Mouse (Mus musculus) liver, postnatal 0 days (tissue): ENCODE measurements around the gene Phf12. TPM values are rescaled to one million over a fixed set of nuclear protein-coding genes. Genes with fewer than 3 reads are reported as not detected.
A peak's percentile ranks its signal among the peaks of the same experiment; 100 is the strongest.

Source experiments
- ATAC-seq: fragments of 200-750 bp; cut with Nextera tagmentation; 2 replicates; pipeline ENCODE4 v1.8.0; 2017; ENCODE audit warnings: mild to moderate bottlenecking, moderate library complexity
- DNase-seq: peaks from one replicate; pipeline ENCODE4 v3.0.0-alpha.2; 2016
- H3K27ac ChIP-seq: fragments of 300-500 bp; sonication (generic); 2 replicates; pipeline ENCODE4 v1.5.1; 2014; ENCODE audit warnings: antibody characterized with exemption, moderate library complexity, mild to moderate bottlenecking, low read depth
- H3K27me3 ChIP-seq: fragments of 300-500 bp; sonication (generic); 2 replicates; pipeline ENCODE4 v1.6.1; 2014; ENCODE audit warnings: low read length, control low read depth, mixed read lengths; ENCODE audit not compliant: insufficient read depth
- H3K36me3 ChIP-seq: fragments of 300-500 bp; sonication (generic); replicated peaks from 2 replicates; pipeline ENCODE4 v1.6.1; 2014; ENCODE audit warnings: mild to moderate bottlenecking, control low read depth, low read length, moderate library complexity, mixed read lengths; ENCODE audit not compliant: insufficient read depth
- H3K4me1 ChIP-seq: fragments of 300-500 bp; sonication (generic); 2 replicates; pipeline ENCODE4 v1.6.1; 2014; ENCODE audit warnings: antibody characterized with exemption, mild to moderate bottlenecking, control low read depth; ENCODE audit not compliant: insufficient read depth
- H3K4me2 ChIP-seq: fragments of 300-500 bp; sonication (generic); 2 replicates; pipeline ENCODE4 v1.6.1; 2014; ENCODE audit warnings: low read depth, mild to moderate bottlenecking, low read length, moderate library complexity, mixed read lengths
- H3K4me3 ChIP-seq: fragments of 300-500 bp; sonication (generic); 2 replicates; pipeline ENCODE4 v1.5.1; 2014; ENCODE audit warnings: low read depth, low read length
- H3K9ac ChIP-seq: fragments of 300-500 bp; sonication (generic); replicated peaks from 2 replicates; pipeline ENCODE4 v1.6.1; 2014; ENCODE audit warnings: mild to moderate bottlenecking, moderate library complexity
- H3K9me3 ChIP-seq: fragments of 300-500 bp; sonication (generic); 2 replicates; pipeline ENCODE4 v1.6.1; 2016; ENCODE audit warnings: mild to moderate bottlenecking, control low read depth, low read length, mixed read lengths
- CTCF ChIP-seq: sonication (generic); IDR thresholded peaks from 2 replicates; pipeline ENCODE4 v1.5.1; 2016; ENCODE audit warnings: antibody characterized with exemption, low read depth
- EP300 ChIP-seq: IDR thresholded peaks from 2 replicates; pipeline ENCODE4 v1.6.1; 2016; ENCODE audit warnings: antibody characterized with exemption, low read depth, mild to moderate bottlenecking
- whole genome bisulfite sequencing: fragments of 180-500 bp; shearing (Covaris S2); extraction: QIAGEN DNeasy Blood & Tissue Kit; methylation state at CpG from one replicate; pipeline ENCODE4 v1.1.7; 2014; ENCODE audit not compliant: insufficient replicate concordance; 5-methylcytosine and 5-hydroxymethylcytosine counted together
- polyA plus RNA-seq: library from polyadenylated mRNA; unstranded; fragments of >200 nt; fragmentation: Nextera tagmentation; extraction: Ambion mirVana; gene quantifications from 2 replicates; pipeline ENCODE4 v1.2.1, GENCODE M21; 2015

Phf12 gene
- 5.0 and 5.1 TPM in 2 replicates for polyA plus RNA-seq

DNA sequence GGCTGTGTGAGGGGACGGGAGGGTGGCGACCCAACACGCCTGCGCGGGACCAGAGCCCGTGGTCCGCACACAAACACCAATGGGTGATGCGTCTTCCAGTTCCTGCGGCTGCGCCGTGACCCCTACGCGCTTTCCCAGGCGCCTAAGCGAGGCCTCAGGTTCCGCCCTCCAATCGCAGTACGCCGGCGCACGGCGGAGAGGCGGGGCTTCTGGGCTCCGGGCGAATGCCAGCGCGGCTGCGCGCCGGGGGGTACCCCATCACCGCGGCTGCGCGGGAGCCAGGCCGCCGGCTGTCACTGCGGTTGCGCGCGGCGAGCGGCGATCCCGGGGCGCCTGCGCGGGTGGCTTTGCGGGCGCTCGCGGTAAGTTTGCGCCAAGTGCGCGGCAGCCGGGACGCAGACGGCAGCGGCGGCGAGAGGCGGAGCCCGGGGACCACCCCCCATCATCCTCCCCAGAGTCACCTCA lies at the start of gene Phf12:
Gene Phf12 (plus strand): TSS at position 314 of the 465 bp plus-strand sequence.
- H3K36me3 ChIP-seq = peaks cover 10% of the 10 kb centered on the region; the same call in 1 of the 2 replicates
- H3K27me3 ChIP-seq = 0 out of 2 replicates have a peak, but pooled peaks cover 3% of the 10 kb centered on the region
- no peak for TF ChIP-seq EP300
- TF ChIP-seq CTCF = no peak
- WGBS = 0% methylated on average over 42 of the region's 62 CpGs
- peaks cover 12% of the 10 kb centered on the region; the same call in 1 of the 2 replicates for H3K4me1 ChIP-seq
- H3K9me3 ChIP-seq = no peaks in the 10 kb centered on the region
- peak within 1 kb of the TSS; percentile 97 for H3K27ac ChIP-seq
- H3K4me3 ChIP-seq = peak within 1 kb of the TSS; percentile 93
- peak within 1 kb of the TSS; percentile 96 for H3K9ac ChIP-seq
- DNase-seq = peak; percentile 99
- H3K4me2 ChIP-seq = peak within 1 kb of the TSS; percentile 88
- peak; percentile 87 for ATAC-seq

DNA sequence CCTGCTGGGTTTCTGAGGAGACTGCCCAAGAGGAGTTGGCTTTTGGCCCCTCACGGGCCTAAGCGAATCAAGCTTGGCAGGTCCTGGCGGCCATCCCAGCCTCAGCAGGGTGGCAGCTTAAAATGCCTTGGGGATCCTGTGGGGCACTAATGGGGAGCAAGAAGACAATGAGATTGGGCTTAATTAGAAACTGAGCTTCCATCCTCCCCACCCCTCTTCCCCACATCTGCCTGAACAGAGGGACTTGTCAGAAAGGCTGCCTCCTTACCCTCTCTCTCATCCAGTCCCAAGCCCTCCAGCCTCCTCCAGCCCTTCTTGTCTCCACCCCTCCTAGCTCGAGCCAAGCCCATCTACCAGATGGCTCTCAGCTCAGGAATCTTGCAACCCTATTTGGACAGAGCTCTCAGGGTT lies 48.4 kb upstream of the Phf12 start:
- H3K4me3 ChIP-seq = no peak overlapping the region
- no peaks in the 10 kb centered on the region for H3K36me3 ChIP-seq
- DNase-seq (no peak), ATAC-seq (no peak)
- H3K27me3 ChIP-seq = peaks cover 75% of the 10 kb centered on the region
- no peak for TF ChIP-seq CTCF
- no peak for TF ChIP-seq EP300
- H3K9me3 ChIP-seq = no peaks in the 10 kb centered on the region
- H3K9ac ChIP-seq = no peak overlapping the region
- H3K4me1 ChIP-seq = peaks cover 10% of the 10 kb centered on the region
- no peak overlapping the region for H3K4me2 ChIP-seq
- no peak overlapping the region for H3K27ac ChIP-seq
- 0% methylated on average over 4 of the region's 4 CpGs for WGBS

DNA sequence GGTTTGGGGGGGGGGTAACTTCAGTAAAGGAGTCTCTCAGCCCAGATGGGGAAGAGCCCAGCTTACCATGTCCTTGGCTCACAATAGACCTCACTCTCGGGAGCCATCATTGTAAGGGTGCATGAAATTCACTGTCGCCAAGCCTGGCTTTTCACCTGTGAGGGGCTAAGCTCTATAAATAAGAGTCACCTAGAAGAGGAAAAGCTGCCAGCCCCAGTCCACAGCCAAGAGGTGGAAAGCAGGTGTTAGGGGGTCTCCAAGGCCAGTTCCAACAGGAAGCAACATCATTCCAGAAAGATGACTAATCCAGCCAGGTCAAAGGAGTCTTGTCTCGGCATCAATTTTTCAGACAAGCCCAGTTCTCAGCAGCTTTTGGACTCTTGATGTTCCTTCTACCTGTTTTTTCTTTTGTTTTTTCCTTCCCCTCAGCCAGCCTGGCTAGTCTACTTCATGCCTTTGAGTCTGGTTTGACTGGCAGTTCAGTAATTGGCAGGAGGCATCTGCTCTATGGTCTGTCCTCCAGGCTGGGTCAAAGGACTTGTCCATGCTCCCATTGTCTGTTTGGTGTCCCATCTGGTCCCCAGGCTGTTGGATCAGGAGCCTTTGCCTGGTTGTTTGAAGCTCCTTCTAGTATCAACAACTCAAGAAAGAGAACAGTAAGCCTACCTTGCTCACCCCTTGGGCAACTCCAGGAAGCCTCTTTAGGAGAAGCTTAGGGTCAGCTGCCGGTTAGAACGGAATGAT lies 47.8 kb upstream of the Phf12 start:
- ATAC-seq (no peak), DNase-seq (no peak)
- TF ChIP-seq CTCF (no peak), EP300 (no peak)
- H3K27me3 ChIP-seq = peaks cover 69% of the 10 kb centered on the region
- no peaks in the 10 kb centered on the region for H3K36me3 ChIP-seq
- 51% methylated on average over 5 of the region's 5 CpGs for WGBS
- H3K4me2 ChIP-seq = no peak overlapping the region
- H3K4me1 ChIP-seq = peaks cover 10% of the 10 kb centered on the region
- H3K27ac ChIP-seq = no peak overlapping the region
- no peak overlapping the region for H3K9ac ChIP-seq
- no peak overlapping the region for H3K4me3 ChIP-seq
- H3K9me3 ChIP-seq = no peaks in the 10 kb centered on the region

DNA sequence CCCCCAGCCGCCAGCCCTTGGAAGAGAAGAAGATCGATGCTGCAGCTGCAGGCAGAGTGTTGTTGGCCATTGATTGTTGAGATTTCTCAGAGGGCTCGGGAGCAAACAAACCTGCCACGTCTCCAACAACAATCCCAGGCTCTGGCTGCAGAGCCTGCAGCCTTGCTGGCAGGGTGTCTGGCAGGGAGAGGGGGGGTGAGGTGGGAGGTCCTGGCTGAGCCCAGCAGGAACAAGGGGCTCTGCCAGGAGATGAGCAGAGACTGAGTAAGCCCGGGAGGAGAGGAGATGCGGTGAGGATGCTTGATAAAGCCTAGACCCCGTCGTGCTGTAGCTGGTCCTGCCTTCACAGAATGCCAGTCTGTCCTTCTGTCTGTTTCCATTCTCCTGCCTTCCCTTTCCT lies 45.7 kb upstream of the Phf12 start:
- no peak overlapping the region for H3K9ac ChIP-seq
- no peak overlapping the region for H3K27ac ChIP-seq
- WGBS = 7% methylated on average over 8 of the region's 8 CpGs
- no peaks in the 10 kb centered on the region for H3K9me3 ChIP-seq
- DNase-seq (no peak), ATAC-seq (no peak)
- peaks cover 49% of the 10 kb centered on the region for H3K27me3 ChIP-seq
- no peak overlapping the region for H3K4me2 ChIP-seq
- H3K4me1 ChIP-seq = 0 out of 2 replicates have a peak, but pooled peaks cover under 1% of the 10 kb centered on the region
- H3K36me3 ChIP-seq = no peaks in the 10 kb centered on the region
- TF ChIP-seq CTCF = no peak
- H3K4me3 ChIP-seq = no peak overlapping the region

DNA sequence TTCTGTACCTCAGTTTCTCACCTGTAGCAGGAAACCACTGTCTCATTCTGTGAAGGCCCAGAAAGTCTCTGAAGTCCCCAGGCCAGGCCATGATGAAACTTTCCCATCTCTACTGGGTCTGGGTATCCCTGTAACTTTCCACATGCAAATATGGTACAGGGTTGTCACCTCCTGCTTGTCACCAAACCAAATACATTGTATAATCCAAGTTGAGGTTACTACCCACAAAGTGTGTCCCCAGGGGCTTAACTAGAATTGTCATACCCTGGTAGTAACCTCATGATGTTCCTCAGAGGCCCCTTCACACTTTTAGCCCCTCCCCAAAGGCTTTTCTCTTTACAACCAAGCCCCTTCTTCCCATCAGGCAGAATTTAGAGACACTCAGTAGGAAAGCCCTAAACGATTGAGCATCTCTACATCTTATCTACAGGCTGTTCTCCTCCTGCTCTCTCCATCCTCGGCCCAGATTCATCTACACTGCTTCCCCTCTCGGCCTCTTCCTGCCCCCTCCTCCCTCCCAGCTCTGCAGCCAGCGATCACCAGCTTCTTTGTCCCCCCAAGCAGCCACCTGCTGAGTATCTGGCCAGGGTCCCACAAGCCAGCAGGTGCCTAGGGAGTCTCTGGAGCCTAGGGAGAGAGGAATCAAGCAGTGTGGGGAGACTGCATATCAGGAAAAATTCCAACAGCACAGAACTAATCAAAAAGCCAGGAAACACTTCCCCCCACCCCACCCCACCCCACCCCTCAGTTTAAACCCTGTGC lies 44.7 kb upstream of the Phf12 start:
- DNase-seq = no peak
- TF ChIP-seq CTCF (no peak), EP300 (no peak)
- Histone ChIP-seq H3K9me3 (no peaks in the 10 kb centered on the region), H3K36me3 (no peaks in the 10 kb centered on the region), H3K4me3 (no peak overlapping the region), H3K4me2 (no peak overlapping the region), H3K9ac (no peak overlapping the region), H3K4me1 (no peaks in the 10 kb centered on the region), H3K27me3 (peaks cover 39% of the 10 kb centered on the region), H3K27ac (no peak overlapping the region)
- WGBS = 11% methylated on average over 4 of the region's 4 CpGs
- no peak for ATAC-seq

DNA sequence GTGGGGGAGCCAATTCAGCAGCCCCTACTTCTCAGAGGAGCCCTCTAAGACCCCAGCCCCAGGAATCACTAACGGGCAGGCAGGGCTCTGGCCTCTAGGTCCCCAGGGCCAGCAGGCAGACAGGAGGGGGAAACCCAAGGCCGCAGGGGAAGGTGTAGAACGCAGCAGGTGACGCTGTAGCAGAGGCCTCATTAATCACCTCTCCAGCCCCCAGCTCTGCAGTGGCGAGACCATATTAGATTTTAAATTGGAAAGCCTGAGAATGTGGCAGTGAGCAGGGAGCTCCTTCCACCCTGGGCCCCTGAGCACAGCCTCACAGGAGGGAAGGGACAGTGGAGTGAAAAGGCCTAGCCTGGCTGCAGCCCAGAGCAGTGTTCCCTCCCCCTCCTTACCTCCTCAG lies 40.3 kb upstream of the Phf12 start:
- Histone ChIP-seq H3K4me2 (no peak overlapping the region), H3K9ac (no peak overlapping the region), H3K4me1 (no peaks in the 10 kb centered on the region), H3K27me3 (0 out of 2 replicates have a peak, but pooled peaks cover 7% of the 10 kb centered on the region), H3K36me3 (no peaks in the 10 kb centered on the region), H3K9me3 (no peaks in the 10 kb centered on the region), H3K27ac (no peak overlapping the region), H3K4me3 (no peak overlapping the region)
- ATAC-seq (no peak), DNase-seq (no peak)
- WGBS = 32% methylated on average over 5 of the region's 5 CpGs
- no peak for TF ChIP-seq EP300
- TF ChIP-seq CTCF = no peak
